Mouse (Mus musculus) intestine, embryonic 14.5 days (tissue): ENCODE data around the gene Smarca4. TPM values are rescaled to one million over a fixed set of nuclear protein-coding genes. Genes with fewer than 3 reads are reported as not detected.

Experiments
- ATAC-seq: fragments of 200-750 bp; cut with Nextera tagmentation; replicated peaks from 2 replicates; pipeline ENCODE4 v1.8.0; 2017; ENCODE audit warnings: low read depth, moderate number of reproducible peaks, moderate TSS enrichment, moderate library complexity; ENCODE audit not compliant: low FRiP score, low TSS enrichment
- DNase-seq: peaks from one replicate; pipeline ENCODE4 v3.0.0-alpha.2; 2018; ENCODE audit warnings: low spot score
- H3K27ac ChIP-seq: fragments of 300-500 bp; sonication (generic); 2 replicates; pipeline ENCODE4 v1.5.1; 2014; ENCODE audit warnings: low read depth, mild to moderate bottlenecking, control low read depth
- H3K27me3 ChIP-seq: fragments of 300-500 bp; sonication (generic); replicated peaks from 2 replicates; pipeline ENCODE4 v1.6.1; 2014; ENCODE audit warnings: low read length, control low read depth; ENCODE audit not compliant: control insufficient read depth, insufficient read depth
- H3K36me3 ChIP-seq: fragments of 300-500 bp; sonication (generic); 2 replicates; pipeline ENCODE4 v1.6.1; 2014; ENCODE audit warnings: low read length, control low read depth; ENCODE audit not compliant: control insufficient read depth, insufficient read depth
- H3K4me1 ChIP-seq: fragments of 300-500 bp; sonication (generic); replicated peaks from 2 replicates; pipeline ENCODE4 v1.6.1; 2014; ENCODE audit warnings: low read length, control low read depth, mixed read lengths; ENCODE audit not compliant: control insufficient read depth, insufficient read depth
- H3K4me2 ChIP-seq: fragments of 300-500 bp; sonication (generic); 2 replicates; pipeline ENCODE4 v1.6.1; 2014; ENCODE audit warnings: low read length
- H3K4me3 ChIP-seq: fragments of 300-500 bp; sonication (generic); 2 replicates; pipeline ENCODE4 v1.5.1; 2014; ENCODE audit warnings: low read depth, low read length, control low read depth, mixed read lengths
- H3K9ac ChIP-seq: fragments of 300-500 bp; sonication (generic); 2 replicates; pipeline ENCODE4 v1.6.1; 2014; ENCODE audit warnings: mild to moderate bottlenecking, low read length
- H3K9me3 ChIP-seq: fragments of 300-500 bp; sonication (generic); 2 replicates; pipeline ENCODE4 v1.6.1; 2016; ENCODE audit warnings: low read length, control low read depth; ENCODE audit not compliant: control insufficient read depth
- WGBS: fragments of 180-500 bp; shearing (Covaris S2); extraction: QIAGEN DNeasy Blood & Tissue Kit; methylation state at CpG from one replicate; pipeline ENCODE4 v1.1.7; 2014; 5-methylcytosine and 5-hydroxymethylcytosine counted together
- microRNA counts: library from miRNA; unstranded; fragments of <30 nt; microRNA quantifications from one replicate; lab custom pipeline; 2016
- microRNA-seq: library from miRNA; unstranded; fragments of <30 nt; microRNA quantifications from one replicate; pipeline ENCODE4, GENCODE M21; 2016
- polyA plus RNA-seq: library from polyadenylated mRNA; unstranded; fragments of >200 nt; fragmentation: Nextera tagmentation; extraction: Ambion mirVana; gene quantifications from 2 replicates; pipeline ENCODE4 v1.2.1, GENCODE M21; 2014

Smarca4 gene
- polyA plus RNA-seq, 1 experiment from 2014 or later: 92.6 TPM

- no peaks in the 10 kb centered on the region for H3K9me3 ChIP-seq
- no peak overlapping the region for H3K9ac ChIP-seq
- WGBS: 75% methylated on average over 3 of the region's 3 CpGs
- peaks cover 16% of the 10 kb centered on the region; the same call in 1 of the 2 replicates for H3K4me1 ChIP-seq
- H3K4me2 ChIP-seq: no peak overlapping the region
- ATAC-seq (no peak), DNase-seq (no peak)
- H3K27ac ChIP-seq: no peak overlapping the region
- no peak overlapping the region for H3K4me3 ChIP-seq
- peaks cover 53% of the 10 kb centered on the region for H3K36me3 ChIP-seq
- H3K27me3 ChIP-seq: no peaks in the 10 kb centered on the region
Measured at GRCm38 (mm10) chr9:21750370-21750769, 134.4 kb downstream of the Smarca4 start.

- no peak overlapping the region for H3K27ac ChIP-seq
- no peaks in the 10 kb centered on the region for H3K27me3 ChIP-seq
- H3K4me1 ChIP-seq: peaks cover 16% of the 10 kb centered on the region; the same call in 1 of the 2 replicates
- H3K4me3 ChIP-seq: no peak overlapping the region
- no peaks in the 10 kb centered on the region for H3K9me3 ChIP-seq
- no peak overlapping the region for H3K9ac ChIP-seq
- no peak overlapping the region for H3K4me2 ChIP-seq
- H3K36me3 ChIP-seq: peaks cover 50% of the 10 kb centered on the region
- DNase-seq (no peak), ATAC-seq (no peak)
- WGBS: 67% methylated on average over 6 of the region's 6 CpGs
Measured at GRCm38 (mm10) chr9:21751347-21751746, 135.4 kb downstream of the Smarca4 start.

- peaks cover 49% of the 10 kb centered on the region for H3K36me3 ChIP-seq
Measured at GRCm38 (mm10) chr9:21752252-21752792, 136.4 kb downstream of the Smarca4 start.

More at GRCm38 (mm10) chr9:21752252-21752792, 136.4 kb downstream of the Smarca4 start:
- H3K27me3 ChIP-seq: no peaks in the 10 kb centered on the region
- no peaks in the 10 kb centered on the region for H3K9me3 ChIP-seq
- no peak overlapping the region for H3K4me3 ChIP-seq
- no peak overlapping the region for H3K4me2 ChIP-seq
- DNase-seq (peak; percentile 60), ATAC-seq (peak; percentile 45)
- peak overlapping the region; percentile 79 for H3K27ac ChIP-seq
- WGBS: 43% methylated on average over 10 of the region's 10 CpGs
- peaks cover 16% of the 10 kb centered on the region; the same call in 1 of the 2 replicates for H3K4me1 ChIP-seq
- H3K9ac ChIP-seq: 0 out of 2 replicates have a peak overlapping the region, but pooled peaks have one; percentile 14

MicroRNA genes within 50 kb of the gene (microRNA counts, 519-probe panel; counts per million panel counts)
- microRNA mmu-miR-1946b (lab: Ali Mortazavi, UCI): not detected

Small RNAs within 50 kb of the gene (microRNA-seq; reads per million reads assigned to microRNA genes)
- not detected for gene Mir1946b

Other genes starting within 250 kb of the Smarca4 start
- 179 and 188 TPM in 2 replicates for gene Ilf3, start 248.3 kb upstream of the Smarca4 start, polyA plus RNA-seq
- gene Qtrt1, start 204.3 kb upstream of the Smarca4 start, polyA plus RNA-seq: 69.9 and 77.3 TPM in 2 replicates
- 65.2 and 67.3 TPM in 2 replicates for gene Dnm2, start 191.3 kb upstream of the Smarca4 start, polyA plus RNA-seq
- gene Tmed1, start 105.9 kb upstream of the Smarca4 start, polyA plus RNA-seq: 88.4 and 91.0 TPM in 2 replicates
- 3.1 and 4.2 TPM in 2 replicates for gene AB124611, start 90.0 kb upstream of the Smarca4 start, polyA plus RNA-seq
- gene Carm1, start 69.3 kb upstream of the Smarca4 start, polyA plus RNA-seq: 39.5 and 54.4 TPM in 2 replicates
- 32.7 and 32.9 TPM in 2 replicates for gene Timm29, start 23.4 kb upstream of the Smarca4 start, polyA plus RNA-seq
- gene Yipf2, start 23.3 kb upstream of the Smarca4 start, polyA plus RNA-seq: 20.8 and 23.3 TPM in 2 replicates
- 32.2 and 34.8 TPM in 2 replicates for gene Ldlr, start 107.3 kb downstream of the Smarca4 start, polyA plus RNA-seq
- 127 and 135 TPM in 2 replicates for gene Spc24, start 144.1 kb downstream of the Smarca4 start, polyA plus RNA-seq
- 9.5 and 9.6 TPM in 2 replicates for gene Kank2, start 182.6 kb downstream of the Smarca4 start, polyA plus RNA-seq
- 4.0 and 4.3 TPM in 2 replicates for gene Angptl8, start 219.3 kb downstream of the Smarca4 start, polyA plus RNA-seq
- gene Dock6, start 236.5 kb downstream of the Smarca4 start, polyA plus RNA-seq: 39.4 and 40.0 TPM in 2 replicates